Mouse (Mus musculus) olfactory bulb, adult 2 months (tissue): ENCODE data around the gene Fam131c. TPM values are rescaled to one million over a fixed set of nuclear protein-coding genes. Genes with fewer than 3 reads are reported as not detected.

Experiments used
- H3K27ac ChIP-seq: fragments of 200-500 bp; 2 replicates; pipeline ENCODE4 v1.5.1; 2012; ENCODE audit warnings: low read depth, low read length; ENCODE audit not compliant: insufficient read depth
- H3K4me1 ChIP-seq: fragments of 200-500 bp; 2 replicates; pipeline ENCODE4 v1.6.1; 2012; ENCODE audit warnings: low read length; ENCODE audit not compliant: control insufficient read depth, insufficient read depth
- H3K4me3 ChIP-seq: fragments of 200-500 bp; 2 replicates; pipeline ENCODE4 v1.5.1; 2012; ENCODE audit warnings: mild to moderate bottlenecking, low read depth, low read length, moderate library complexity; ENCODE audit not compliant: insufficient read depth
- CTCF ChIP-seq: fragments of 200-500 bp; IDR thresholded peaks from 2 replicates; pipeline ENCODE4 v1.5.1; 2012; ENCODE audit warnings: low read depth, mild to moderate bottlenecking, low read length, moderate library complexity; ENCODE audit not compliant: insufficient read depth
- POLR2A ChIP-seq: fragments of 200-500 bp; IDR thresholded peaks from 2 replicates; pipeline ENCODE4 v1.6.1; 2012; ENCODE audit warnings: mild to moderate bottlenecking, low read depth, low read length, moderate library complexity; ENCODE audit not compliant: insufficient read depth
- WGBS: fragments of 180-500 bp; shearing (Covaris S2); methylation state at CpG from one replicate; pipeline ENCODE4 v1.1.7; 2018; 5-methylcytosine and 5-hydroxymethylcytosine counted together
- polyA plus RNA-seq: library from polyadenylated mRNA; stranded (reverse); fragments of >200 nt; gene quantifications from 2 replicates; pipeline ENCODE4 v1.2.4, GENCODE M21; 2012; ENCODE audit warnings: low replicate concordance; ENCODE audit not compliant: missing spikeins, insufficient read depth, insufficient read length

Fam131c gene
- polyA plus RNA-seq = not detected in 2 replicates

DNA sequence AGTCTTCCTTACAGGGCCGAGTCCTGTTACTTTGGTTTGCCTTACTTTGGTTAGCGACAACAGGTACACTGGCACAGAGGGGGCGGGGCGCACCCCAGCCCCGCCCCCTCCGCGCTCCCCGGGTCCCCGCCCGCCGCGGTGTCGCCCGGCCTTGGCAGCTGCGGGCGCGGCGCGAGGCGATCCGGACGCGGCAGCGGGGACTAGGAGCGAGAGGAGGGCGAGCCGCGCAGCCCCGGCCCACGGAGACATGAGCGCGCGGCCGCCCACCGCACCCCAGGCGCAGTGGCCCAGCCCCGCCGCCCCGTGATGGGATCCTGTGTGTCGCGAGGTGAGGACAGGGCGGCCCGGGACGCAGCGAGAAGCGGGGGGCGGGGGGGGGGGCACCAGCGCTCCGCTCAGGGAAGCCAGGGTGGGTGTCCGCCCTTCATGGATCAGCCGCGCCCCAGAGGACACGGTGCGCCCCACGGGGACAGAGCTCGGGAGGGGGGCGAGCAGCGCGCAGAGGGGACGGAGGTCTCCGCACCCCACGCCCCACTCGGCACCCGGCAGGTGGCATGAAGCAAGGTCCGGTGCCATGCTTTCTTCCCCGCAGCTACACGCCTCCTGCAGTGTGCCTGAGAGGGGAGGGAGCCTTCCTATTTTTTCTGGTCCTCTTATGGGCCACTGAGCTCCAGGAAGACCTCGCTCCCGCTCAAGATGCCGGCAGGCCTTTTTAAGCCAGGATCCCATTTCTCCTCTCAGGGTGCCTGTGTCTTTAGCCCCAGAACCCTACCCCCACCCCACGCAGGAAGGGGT, at the start of gene Fam131c:
Fam131c (plus strand) TSS at position 224 of the 795 bp plus-strand sequence.
- peaks cover 4% of the 10 kb centered on the region; the same call in 1 of the 2 replicates for H3K4me1 ChIP-seq
- peak within 1 kb of the TSS; percentile 50 for H3K4me3 ChIP-seq
- TF ChIP-seq CTCF = no peak
- TF ChIP-seq POLR2A = no peak
- H3K27ac ChIP-seq = no peak within 1 kb of the TSS
- WGBS = 2% methylated on average over 70 of the region's 71 CpGs

DNA sequence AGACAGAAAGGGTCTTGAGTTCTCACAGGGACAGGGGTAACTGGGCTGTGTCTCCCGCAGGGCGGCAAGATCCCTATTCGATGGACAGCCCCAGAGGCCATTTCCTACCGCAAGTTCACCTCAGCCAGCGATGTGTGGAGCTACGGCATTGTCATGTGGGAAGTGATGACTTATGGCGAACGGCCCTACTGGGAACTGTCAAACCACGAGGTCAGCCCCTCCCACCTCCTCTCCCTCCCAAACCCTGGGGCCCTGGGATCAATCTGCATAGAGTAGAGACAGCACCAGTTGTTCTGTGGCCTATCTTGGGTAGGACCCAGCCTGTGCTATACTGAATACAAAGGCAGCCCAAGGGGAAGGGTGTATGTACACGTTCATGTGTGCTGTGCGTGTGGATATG, 45.5 kb upstream of the Fam131c start:
- H3K27ac ChIP-seq = no peak overlapping the region
- 92% methylated on average over 11 of the region's 11 CpGs for WGBS
- peaks cover 14% of the 10 kb centered on the region for H3K4me1 ChIP-seq
- TF ChIP-seq POLR2A = no peak
- TF ChIP-seq CTCF = no peak
- H3K4me3 ChIP-seq = no peak overlapping the region

- no peak for TF ChIP-seq POLR2A
- no peak overlapping the region for H3K27ac ChIP-seq
- WGBS = 83% methylated on average over 6 of the region's 6 CpGs
- no peak overlapping the region for H3K4me3 ChIP-seq
- peaks cover 18% of the 10 kb centered on the region for H3K4me1 ChIP-seq
Measured at GRCm38 (mm10) chr4:141324771-141325191, 43.2 kb upstream of the Fam131c start.

DNA sequence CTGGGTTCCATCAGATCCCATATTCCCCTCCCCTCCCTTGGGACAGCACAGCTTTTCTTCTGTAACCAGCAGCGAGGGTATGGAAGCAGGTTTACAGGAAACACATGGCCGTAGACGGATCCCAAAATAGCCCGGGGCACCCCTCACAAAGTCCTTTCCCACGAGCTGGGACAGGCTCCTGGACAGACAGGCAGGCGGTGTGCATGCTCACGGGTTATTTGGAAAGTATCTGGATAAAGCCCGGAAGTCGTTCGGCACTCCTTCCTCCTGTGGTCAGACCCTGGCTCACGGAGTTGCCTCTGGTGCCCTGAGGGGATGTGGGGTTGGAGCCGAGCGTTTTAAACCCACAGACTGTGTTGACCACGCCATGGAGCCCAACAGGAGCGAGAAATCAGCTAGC, 42.4 kb upstream of the Fam131c start:
- no peak for TF ChIP-seq POLR2A
- no peak for TF ChIP-seq CTCF
- WGBS = 83% methylated on average over 15 of the region's 15 CpGs
- H3K27ac ChIP-seq = no peak overlapping the region
- H3K4me1 ChIP-seq = peaks cover 24% of the 10 kb centered on the region
- no peak overlapping the region for H3K4me3 ChIP-seq

DNA sequence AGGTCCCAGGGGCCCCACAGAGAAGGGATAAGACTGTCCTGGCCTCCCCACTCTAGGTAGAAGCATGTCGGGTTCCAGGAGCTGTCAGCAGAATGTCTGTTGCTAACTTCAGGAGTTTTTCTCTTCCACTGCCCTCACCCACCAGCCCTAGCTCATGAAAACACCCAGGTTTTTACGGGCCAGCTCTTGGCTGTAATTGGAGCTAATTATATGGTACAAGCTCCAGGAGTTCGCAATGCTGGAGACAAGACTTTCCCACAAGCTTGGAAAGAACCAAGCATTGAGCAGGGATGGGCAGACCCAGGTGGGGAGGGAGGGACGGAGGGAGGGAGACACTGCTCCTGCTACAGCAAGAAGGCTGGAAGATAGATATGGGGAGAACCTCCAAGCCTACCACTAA, 40.9 kb upstream of the Fam131c start:
- Histone ChIP-seq H3K4me3 (no peak overlapping the region), H3K27ac (no peak overlapping the region), H3K4me1 (peaks cover 24% of the 10 kb centered on the region)
- 36% methylated on average over 4 of the region's 4 CpGs for WGBS
- TF ChIP-seq CTCF = no peak
- no peak for TF ChIP-seq POLR2A

DNA sequence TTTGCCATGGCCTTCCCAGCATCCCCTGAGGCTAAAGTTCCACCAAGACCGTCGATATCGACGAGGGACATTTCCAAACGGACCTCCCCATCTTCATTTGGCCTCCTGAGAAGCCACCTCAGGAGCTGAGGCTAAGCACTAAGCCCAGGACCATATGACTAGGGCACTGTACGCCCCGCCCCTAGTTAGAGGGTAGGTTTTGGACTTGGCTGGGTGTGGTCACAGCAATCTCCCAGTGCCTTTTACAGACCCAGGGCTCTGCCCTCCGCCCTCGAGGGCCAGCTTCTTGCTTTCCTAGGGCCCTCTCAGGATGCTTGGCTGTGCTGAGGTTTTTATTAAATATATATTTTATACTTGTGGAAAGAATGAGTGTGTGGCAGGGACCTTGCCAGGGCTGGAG, 39.3 kb upstream of the Fam131c start:
- TF ChIP-seq CTCF = no peak
- 79% methylated on average over 9 of the region's 9 CpGs for whole genome bisulfite sequencing
- Histone ChIP-seq H3K4me1 (peaks cover 24% of the 10 kb centered on the region), H3K27ac (no peak overlapping the region), H3K4me3 (no peak overlapping the region)

DNA sequence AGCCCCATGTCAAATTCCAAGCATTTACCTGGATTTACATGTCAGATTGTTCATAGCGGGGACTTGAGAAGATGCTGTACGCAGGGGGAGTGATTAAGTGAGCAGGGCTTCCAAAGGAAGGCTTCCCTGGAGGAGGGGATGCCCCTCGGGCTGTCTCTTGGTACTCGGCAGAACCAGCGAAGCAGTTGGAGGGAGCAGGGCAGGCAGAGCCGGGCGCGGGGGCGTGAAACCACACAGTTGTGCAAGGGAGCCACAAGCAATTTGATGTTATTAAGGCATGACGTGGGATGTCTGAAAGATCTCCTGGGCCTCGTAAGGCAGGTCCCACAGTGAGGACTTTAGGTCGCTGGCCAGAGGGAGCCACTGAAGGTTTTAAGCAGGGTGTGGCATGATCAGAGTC, 38.1 kb upstream of the Fam131c start:
- no peak for TF ChIP-seq CTCF
- TF ChIP-seq POLR2A = no peak
- Histone ChIP-seq H3K27ac (no peak overlapping the region), H3K4me3 (no peak overlapping the region), H3K4me1 (peaks cover 24% of the 10 kb centered on the region)
- WGBS = 62% methylated on average over 12 of the region's 12 CpGs

DNA sequence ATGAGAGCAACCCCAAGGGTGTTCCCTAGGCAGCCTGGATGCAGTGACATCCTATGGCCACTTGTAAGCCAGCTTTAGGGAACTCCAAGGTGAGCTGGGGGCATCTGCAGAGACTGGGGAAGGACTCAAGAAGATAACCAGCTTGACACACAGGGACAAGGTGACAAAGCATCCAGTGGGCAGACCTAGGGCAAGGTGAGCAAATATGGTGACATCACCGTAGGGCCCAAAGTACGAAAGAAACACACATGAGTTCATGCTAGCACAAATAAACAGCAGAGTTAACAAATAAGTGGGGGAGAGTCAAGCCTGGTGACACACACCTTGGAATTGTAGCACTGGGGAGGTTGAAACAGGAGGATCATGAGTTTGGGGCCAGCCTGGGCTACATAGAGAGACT, 36.6 kb upstream of the Fam131c start:
- Histone ChIP-seq H3K4me1 (peaks cover 18% of the 10 kb centered on the region), H3K27ac (no peak overlapping the region), H3K4me3 (no peak overlapping the region)
- TF ChIP-seq POLR2A = no peak
- 98% methylated on average over 2 of the region's 2 CpGs for whole genome bisulfite sequencing

GRCm38 (mm10) chr4:141332258-141332657, 35.8 kb upstream of the Fam131c start:
- no peak overlapping the region for H3K27ac ChIP-seq
- no peak for TF ChIP-seq CTCF
- TF ChIP-seq POLR2A = no peak
- WGBS = 69% methylated on average over 7 of the region's 7 CpGs
- H3K4me3 ChIP-seq = no peak overlapping the region
- H3K4me1 ChIP-seq = peaks cover 12% of the 10 kb centered on the region
